Mouse (Mus musculus): ENCODE measurements at regions not wholly inside any gene's neighbourhood (a gene's known extent, or its start where the extent isn't known, plus 50 kb on each side); places are given as distances from the start of the nearest gene placed in this dataset.

DNA sequence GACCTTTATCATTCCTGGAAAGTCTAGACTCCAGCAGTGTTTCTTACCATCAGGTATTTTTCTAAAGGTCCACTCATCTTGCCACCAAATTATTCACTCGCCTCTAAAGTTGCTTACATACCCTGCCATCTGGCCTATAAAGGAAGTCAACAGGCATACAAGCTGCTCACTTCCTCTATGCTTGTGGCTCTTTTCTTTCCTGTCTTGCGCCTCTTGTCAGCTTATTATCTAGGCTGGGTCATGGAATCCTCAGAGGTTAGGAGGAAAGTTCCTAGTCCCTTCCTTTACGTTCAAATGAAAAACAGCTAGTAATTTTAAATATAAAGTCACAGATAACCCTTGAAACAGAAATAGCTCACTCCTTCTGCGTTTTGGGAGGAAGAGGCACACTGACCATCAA is 97.9 kb downstream of the Lipi start:
- no peak for DNase-seq (ENCODE audit: low spot score)
- intact Hi-C loops (cut with DNase I), result no loop called here

DNA sequence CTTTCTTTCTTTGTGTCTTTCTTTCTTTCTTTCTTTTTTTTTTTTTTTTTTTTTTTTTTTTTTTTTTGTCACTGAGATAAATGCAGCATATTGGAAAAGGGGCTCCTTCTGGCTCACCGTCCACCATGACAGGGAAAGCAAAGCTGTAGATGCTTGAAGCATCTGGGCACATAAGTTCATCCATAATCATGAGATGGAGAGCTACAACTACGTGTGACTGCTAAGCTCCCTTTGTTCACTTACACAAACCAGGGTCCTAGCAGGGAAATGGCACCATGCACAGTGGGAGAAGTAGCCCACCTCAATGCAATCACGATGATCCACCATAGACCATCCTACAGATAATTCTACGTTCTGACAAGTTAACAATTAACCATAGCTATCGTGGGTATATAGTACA is 102.0 kb downstream of the Lipi start:
- no peak for DNase-seq (ENCODE audit: low spot score)
- intact Hi-C loops (cut with DNase I), result no loop called here

DNA sequence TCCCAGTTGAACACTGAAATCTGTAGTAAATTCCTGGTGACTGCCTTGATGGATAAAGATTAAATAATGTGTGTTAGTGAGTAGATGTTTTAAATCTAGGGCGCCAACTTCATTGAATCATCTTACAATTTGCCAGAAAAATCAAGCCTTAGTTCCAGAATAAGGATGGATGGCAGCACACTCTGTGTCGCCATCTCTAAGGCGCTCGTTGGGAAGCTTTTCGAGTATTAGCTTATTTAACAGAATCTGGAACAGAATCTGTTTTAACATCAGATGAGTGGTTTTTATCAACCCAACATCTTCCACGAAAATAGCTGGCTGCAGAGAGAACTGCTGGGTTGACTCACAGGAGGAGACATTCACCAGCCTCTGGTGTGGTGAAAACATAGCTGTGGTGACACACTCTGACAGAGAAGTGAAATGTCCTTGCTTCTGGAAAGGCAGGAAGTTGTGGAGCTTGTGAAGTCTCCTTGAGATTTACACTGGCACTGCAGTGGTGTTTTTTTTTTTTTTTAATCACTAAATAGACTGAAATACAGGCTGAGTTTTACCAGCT is 120.4 kb downstream of the Lipi start:
- no peak for DNase-seq (ENCODE audit: low spot score)
- intact Hi-C loops (cut with DNase I), result no loop called here

DNA sequence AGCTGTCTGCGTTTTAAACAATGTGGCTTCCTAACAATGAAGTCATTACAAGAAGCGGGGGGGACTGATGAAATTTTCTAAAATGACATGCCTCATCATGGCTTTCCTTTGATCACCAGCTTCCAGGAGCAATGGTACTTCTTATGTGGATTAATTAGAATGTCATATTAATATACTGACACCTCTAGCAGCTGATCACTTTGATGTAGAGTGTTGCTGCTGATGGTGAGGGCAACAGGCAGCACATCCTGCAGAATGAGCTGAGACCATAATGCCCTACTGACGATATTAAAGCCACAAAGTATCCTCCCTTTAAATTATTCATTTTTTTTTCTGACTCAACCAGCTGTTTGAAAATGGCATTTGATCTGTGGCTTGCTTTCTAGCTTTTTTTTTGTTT is 123.7 kb downstream of the Lipi start:
- intact Hi-C loops (cut with DNase I), result no loop called here
- no peak for DNase-seq (ENCODE audit: low spot score)

DNA sequence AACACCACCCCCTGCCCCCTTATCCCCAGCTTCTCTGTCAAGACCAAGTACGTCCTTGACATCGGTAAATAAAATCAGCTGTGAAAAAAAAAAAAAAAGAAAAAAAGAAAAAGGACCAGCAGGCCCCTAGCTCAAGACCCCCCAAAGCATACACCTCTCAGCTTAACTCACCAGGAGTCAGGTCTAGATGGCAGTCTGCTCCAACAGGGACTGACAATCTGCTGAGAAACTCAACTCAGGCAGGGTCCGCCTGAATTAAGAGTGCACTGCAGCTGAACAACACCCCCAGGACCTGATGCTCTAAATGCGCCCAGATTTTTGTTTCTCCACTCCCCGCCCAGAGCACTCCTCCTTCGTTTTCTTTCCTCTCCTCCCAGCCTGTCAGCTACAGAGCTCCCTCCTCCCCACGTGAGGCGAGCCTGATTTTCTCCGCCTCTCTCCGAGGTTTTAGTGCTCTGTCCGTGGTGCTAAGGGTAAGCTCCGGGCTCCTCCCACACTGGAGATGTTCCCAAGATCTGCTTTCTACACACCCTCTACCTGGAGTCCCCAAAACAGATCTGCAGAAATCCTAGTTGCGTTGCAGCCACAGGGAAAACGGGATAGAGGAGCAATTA is 138.9 kb downstream of the Lipi start:
- intact Hi-C loops (cut with DNase I), result no loop called here
- no peak for DNase-seq (ENCODE audit: low spot score)

DNA sequence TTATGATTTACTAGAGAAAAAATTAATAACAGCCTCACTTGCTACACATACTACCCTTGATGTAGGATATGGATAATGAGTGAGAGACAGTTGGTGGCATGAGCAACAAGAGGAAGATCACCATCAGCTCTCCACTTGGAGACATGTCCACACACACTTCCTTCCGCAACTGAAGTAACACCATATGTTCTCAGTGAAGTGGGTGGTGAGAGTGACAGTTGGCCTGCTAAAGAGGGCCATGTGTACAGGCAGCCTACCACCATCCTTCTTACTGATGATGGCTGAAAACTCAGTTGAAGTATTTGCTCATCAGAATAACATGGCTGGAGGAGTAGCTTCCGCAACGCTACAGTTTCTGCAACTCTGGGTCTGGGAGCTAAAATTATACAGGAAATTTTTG is 146.6 kb downstream of the Lipi start:
- no peak for DNase-seq (ENCODE audit: low spot score)
- intact Hi-C loops (cut with DNase I), result no loop called here

DNA sequence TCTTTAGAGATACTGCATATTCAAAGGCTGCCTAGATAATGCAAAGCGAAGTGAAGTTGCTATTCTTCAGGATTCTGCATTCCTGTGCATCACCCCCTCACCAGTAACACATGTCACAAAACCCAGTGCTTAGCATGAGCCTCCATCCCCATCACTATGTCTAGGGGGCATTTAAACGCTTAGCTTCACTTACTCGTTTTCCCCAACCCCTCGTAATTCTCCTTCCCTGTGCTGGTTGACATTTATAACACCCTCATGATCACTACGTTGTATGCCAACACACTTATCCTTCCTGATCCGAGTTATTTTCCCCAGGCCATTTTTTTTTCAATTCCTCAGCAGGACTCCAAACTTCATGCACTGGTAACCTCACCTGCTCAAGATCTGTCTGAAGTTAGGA is 152.6 kb downstream of the Lipi start:
- intact Hi-C loops (cut with DNase I), result no loop called here
- DNase-seq (ENCODE audit: low spot score), result no peak

DNA sequence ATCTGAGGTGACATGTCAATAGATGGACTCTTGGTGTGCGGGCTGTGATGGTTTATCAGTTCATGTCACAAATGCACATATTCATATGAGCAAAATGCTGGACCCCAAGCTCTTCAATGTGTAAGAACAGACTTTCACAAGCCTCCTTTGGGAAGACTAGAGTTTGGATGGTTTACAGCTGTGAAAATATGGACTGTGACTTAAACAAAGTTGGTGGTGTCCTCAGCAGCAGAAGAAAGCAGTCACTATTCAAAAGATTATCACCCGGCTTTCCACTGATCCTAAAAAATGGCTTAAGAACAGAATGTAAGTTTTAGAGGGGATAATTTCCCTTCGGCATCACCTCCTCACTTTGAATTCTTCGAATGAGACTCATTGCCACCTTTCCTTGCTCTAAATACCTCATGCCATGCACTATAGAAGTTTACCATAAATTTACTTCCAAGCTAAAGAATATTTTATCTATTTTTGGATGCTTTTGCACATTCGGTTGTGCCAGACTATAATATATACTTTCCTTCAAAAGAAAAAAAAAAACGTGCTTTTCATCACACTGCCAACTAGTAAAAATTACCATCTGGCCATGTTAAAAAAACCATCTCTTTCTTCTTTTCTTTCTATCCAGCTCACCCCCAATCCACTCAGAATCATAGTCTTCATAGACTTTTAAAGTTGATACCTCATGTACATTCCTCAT is 201.2 kb downstream of the Lipi start:
- intact Hi-C loops (cut with DNase I), result no loop called here
- no peak for DNase-seq (ENCODE audit: low spot score)

DNA sequence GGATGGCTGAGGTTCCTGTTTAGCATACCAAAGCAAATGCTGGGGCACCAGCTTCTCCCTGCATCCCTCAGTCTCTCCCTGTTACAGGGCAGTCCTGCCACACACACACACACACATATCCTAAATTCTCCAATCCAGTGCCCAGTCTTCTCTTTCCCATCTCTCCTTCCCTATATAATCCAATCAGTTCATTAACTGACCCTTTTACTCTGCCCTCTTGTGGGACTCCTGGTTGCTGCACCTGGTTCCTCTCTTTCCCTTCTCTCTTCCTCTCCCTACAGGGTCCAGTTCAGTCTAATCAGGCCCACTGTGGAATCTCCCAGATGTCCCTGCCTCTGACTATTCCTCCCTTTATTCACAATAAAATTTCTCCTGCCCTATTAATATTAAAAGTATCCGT is 204.7 kb downstream of the Lipi start:
- no peak for DNase-seq (ENCODE audit: low spot score)
- intact Hi-C loops (cut with DNase I), result no loop called here

DNA sequence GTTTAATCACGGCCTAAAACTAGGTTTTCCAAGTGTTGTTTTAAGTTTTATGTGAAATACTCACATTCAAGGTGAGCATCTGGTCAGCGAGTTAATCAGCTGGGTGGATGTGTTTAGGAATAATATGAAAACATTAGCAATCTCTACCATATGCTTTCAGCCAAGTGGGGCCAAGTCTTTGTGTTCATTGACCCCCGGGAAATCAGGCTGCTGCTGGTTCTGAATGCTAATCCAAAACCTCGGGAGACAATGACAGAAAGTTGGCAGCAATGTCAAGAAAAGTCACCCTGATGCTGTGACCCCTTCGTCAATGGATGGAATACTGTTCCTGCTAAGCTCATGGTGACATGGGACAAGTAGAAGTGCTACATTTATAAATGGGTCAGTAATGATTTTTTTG is 216.2 kb downstream of the Lipi start:
- DNase-seq (ENCODE audit: low spot score), result no peak
- intact Hi-C loops (cut with DNase I), result no loop called here

DNA sequence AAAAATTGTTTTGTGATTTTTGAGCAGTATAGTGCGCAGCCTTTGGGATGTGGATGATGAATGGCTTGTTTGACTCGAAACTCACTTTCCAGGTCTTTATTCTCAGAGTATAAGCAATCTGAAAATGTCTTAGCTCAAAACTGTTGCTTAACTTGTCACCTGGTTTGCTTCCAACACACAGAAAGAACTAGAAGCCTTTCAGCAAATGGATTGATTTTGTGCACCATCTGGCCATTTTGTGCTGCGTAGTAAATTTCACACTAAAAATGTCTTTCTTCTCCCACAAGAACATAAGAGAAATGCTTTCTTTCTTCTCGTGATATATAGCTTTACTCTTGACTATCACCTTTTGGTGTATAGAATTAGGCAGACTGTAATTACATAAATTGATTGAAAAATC is 219.1 kb downstream of the Lipi start:
- DNase-seq (ENCODE audit: low spot score), result no peak
- intact Hi-C loops (cut with DNase I), result no loop called here

DNA sequence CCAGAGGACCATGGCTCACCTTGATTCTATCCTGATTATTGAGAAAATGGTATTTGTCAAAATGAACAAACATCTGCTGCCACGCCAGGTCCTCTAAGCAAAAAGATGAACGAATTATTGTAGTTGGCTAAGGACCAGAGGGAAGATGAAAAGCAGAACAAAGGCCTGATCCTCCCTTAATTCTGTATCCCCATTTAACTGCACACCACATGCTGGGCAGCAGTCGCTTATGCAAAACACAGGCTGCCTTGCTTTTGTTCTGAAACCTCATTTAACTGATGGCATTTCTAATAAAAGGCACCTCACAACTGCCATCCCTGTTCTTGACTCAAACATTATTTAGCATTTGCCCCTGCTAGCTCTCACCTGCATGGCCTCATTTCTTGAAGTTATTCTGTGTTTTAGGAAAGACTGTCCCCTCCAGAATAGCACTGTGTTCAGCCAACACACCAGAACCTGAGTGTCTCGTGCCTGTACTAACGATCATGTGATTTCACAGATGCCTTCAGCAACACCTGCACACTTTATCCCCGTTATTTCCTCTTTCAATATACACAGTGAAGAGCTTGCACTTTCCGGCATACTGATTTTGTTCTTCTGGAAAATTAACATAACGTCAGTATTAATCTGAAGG is 220.4 kb downstream of the Lipi start:
- DNase-seq (ENCODE audit: low spot score), result no peak
- intact Hi-C loops (cut with DNase I), result no loop called here

DNA sequence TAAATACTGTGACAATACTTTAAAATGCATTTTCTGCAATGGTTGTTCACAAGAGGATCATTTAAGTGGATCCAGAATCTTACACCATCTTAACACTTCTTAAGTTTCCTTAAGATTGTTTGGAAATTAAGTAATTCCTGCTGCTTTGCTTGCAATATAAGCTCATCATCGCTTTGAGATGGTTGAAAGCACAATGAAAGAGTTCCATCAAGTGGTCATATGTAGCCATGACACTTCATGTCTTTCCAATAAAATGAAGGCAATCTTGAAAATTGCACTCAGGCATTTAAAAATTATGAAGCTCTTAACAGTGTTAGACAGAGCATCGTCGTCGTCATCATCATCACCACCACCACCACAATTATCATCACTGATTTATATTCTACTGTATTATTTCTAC is 223.8 kb downstream of the Lipi start:
- DNase-seq (ENCODE audit: low spot score), result no peak
- intact Hi-C loops (cut with DNase I), result no loop called here

DNA sequence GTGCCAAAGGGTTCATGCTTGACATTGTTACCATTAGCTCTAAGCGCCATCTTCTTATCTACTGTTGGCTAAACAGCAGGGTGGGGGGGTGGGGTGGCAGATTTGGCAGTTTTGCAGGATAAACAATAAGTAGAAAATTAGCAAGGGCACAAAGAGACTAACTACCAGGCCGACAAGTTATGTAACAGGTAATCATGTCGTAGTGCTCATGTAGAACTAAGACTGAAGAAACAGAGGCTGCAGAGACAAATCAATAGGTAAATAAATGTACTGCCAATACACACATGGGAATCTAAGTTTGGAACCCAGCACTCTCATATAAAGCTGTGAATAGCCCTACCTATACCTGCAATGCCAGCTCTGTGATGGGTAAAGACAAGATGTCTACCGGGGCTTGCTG is 225.1 kb downstream of the Lipi start:
- DNase-seq (ENCODE audit: low spot score), result no peak
- intact Hi-C loops (cut with DNase I), result no loop called here

DNA sequence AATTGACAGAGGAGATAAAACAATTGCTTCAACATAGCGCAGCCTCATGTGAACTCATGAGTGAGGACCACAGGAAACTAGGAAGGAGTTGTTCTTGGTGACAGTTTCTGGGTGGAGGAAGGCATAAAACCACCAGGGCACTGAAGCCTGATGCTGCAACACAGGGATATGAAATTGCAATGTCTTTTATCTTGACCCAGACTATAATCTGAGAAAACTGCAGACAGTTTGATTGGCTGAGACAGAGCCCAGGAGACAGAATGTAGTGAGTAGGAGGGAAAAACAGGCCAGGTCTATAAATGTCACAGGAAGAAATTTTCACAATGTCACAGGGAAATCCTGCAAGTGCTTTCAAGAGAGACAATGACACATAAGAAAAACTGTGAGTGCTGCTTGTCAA is 232.5 kb downstream of the Lipi start:
- no peak for DNase-seq (ENCODE audit: low spot score)
- intact Hi-C loops (cut with DNase I), result no loop called here

DNA sequence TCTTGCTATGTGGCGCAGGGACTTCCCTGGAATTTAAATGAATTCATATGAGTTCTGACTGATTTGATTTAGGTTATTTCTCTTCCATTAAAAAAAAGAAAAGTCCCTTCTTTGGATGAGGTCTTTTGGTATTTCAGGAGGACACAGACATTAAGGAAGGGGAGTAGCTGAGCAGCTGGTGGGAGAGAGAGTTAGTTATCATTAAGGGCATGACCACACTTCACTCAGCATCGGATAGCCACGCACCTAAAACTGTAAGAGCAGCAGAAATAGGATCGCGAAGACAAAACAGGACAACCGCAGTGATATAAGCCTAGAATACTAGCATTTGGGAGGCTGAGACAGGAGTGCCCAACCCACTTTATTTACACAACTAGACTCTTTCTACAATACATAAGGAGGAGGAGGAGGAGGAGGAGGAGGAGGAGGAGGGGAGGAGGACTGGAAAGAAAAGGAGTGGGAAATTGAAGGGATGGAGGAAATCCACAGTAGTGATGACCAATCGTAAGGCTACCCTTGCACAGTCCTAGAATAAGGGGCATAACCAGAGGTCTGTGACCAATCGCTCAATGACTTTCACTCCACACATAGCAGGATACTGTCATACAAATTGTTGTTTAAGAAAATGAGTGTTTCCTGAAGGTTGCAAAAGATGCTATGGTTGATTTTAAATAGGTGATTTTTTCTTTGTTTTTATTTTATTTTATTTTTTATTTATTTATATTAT is 241.5 kb downstream of the Lipi start:
- intact Hi-C loops (cut with DNase I), result loop anchor here (10.0 kb wide), 1 partner anchor 1550 kb away; no protein-coding TSS in a partner anchor
- no peak for DNase-seq (ENCODE audit: low spot score)

DNA sequence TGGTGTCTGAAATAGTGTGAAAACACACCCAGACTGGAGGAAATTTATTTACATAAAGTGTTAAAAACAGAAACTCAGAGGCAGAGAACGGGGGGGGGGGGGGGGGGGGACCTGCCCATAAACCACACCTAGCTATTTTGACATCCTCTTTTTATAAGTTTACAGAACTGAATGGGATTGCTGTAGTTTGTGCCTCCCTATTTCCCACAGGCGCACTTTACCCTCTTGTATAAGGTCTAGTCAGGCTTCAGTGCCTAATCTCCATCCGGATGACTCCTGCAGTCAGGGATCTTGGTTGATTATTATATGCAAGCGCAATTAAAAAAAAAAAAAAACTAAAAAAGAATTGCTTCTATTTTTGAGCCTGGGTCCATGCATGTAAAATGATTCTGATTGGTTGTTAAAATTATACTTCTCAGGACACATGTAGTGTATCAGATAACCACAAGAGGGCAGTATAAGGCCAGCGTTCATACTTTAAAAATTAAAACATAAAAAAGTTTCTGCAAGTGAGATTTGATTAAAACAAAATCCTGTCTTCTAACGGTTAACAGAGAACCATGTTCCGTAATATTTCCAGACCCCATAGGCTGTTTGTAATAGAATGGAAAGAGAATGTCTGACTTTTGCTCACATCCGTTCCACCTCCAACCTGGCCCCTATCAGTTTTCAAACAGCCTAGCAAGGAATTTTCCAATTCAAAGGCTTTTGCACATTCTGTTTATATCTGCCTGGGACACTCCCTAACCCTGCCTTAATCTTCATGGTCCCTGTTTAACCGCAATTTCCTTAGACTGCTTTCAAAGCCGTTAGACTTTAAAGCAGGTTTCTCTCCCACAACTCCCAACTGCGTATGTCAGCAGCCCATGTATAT is 242.6 kb downstream of the Lipi start:
- intact Hi-C loops (cut with DNase I), result loop anchor here (10.0 kb wide), 1 partner anchor 1552 kb away; no protein-coding TSS in a partner anchor
- DNase-seq (ENCODE audit: low spot score), result no peak

DNA sequence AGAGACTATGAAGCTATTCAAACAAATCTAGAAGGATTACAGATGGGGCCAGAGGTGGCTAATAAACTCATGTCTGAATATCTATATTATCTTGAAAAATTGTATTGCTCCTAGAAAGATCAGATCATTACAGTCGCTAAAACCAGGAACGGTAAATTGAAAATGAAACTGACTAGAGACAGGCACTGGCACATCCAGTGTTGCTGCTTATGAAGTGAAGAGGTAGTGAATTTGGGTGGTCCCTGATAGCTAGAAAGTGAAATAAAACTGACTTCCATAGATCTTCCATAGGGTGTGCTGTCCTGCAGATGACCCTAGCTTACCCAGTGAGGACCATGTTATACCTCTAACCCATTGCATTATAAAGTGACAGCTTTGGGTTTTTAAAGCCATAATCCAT is 251.6 kb downstream of the Lipi start:
- no peak for DNase-seq (ENCODE audit: low spot score)
- intact Hi-C loops (cut with DNase I), result no loop called here

DNA sequence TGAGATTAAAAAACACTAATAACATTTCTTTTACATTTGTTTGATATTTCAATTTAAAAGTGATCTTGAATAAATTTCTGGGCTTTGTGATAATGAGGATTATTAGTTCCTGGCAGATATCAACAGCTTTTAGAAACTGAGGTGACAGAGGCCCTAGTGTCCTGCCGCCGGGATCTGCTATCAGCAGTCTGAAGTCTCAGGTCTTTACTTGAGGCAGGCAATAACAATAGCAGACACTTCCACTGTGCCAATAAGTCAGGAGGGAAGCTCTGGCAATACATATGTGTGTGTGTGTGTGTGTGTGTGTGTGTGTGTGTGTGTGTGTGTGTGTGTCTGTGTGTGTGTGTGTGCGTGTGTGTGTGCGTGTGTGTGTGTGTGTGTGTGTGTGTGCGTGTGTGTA is 252.1 kb downstream of the Lipi start:
- no peak for DNase-seq (ENCODE audit: low spot score)
- intact Hi-C loops (cut with DNase I), result no loop called here

DNA sequence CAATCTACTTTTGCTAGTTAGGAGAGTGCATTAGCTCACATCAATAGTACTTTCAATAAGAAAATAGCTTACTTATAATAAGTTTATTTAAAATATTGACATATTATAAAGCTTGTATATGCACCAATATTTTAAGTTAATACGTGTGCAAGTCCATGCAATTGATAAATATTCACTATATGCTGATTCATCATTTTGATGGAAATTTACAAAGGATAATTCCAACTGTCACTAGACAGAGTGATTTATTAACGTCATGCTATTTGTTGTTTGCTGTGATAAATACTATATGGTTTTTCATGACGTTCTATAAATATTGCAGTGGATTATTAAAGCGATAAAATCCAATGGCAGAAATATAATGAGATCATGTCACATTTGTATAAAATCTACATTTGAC is 253.0 kb downstream of the Lipi start:
- no peak for DNase-seq (ENCODE audit: low spot score)
- intact Hi-C loops (cut with DNase I), result no loop called here
